Mouse (Mus musculus) cerebellum, adult 11-12 months (tissue): ENCODE results near the gene Trabd2b.

Experiments used
- DNase-seq: peaks from one replicate; pipeline ENCODE4 v3.0.0; 2022

Trabd2b gene

DNA sequence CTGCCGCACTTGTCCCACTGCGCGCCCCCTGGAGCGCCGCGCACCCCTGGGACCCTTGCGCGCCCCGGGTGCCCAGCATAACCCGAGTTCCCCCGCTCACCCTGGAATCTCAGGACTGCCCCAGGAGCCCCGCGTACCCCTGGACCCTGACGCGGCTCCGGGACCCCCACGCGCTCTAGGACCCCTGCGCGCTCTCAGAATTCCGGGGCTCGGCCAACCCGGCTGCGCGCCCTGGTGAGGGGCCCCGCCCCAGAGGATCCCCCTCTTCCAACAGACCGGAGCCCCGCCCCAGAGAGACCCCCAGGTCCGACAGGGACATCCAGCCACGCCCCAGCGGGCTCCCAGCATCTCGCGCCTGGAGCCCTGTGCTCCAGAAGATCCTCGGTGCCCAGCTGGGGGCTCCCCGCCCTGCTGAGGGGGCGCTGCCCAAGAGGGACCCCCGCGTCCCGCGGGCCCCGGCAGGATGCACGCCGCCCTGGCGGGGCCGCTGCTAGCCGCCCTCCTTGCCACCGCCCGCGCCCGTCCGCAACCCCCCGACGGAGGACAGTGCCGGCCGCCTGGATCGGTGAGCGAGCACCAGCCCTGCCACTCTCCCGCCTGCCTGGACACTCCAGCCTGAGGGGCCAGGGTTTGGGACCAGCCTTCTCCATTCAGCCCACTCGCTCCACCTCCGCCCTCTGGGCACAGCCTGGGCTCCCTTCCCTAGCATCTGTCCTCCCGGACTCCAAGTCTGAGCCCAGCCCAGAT, at the start of gene Trabd2b:
Gene Trabd2b (plus strand): TSS at position 370 of the 747 bp plus-strand sequence.
- DNase-seq: no peak

DNA sequence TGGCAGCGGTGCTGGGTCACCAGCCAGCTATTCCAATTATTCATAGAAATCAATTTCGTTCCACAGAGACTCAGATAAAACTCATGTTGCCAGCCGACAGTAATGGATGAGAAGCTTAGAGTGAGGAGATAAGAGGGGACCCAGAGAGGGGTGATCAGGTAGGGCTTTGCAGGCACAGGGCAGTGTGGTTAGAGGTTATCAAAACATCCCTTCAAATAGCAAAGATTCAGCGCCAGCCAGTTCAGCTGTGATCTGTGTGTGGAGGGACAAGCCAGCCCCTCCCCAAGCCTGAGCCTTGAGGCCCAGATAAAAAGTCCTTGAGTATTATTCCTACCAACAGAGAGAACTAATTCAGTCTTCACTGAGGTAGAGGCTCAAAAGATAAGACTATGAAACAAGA, 49.1 kb upstream of the Trabd2b start:
- DNase-seq: no peak

DNA sequence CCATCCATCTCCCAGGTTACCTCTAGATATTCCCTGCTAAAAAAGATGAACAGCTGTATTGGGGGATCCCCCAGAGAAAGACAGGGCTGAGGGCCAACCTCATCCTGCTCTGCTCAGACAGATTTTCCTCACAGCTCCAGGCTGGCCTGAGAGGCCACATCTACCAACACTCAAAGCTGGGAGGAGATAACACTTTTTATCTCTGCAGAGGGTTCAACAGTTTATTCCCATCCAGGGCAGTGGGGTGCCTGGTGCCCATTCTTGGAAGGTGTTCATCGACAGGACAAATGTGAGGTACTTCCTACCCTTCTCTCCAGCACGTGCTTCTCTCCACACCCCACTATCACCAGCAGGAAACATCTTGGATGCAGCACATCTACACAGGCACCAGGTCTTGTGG, 47.6 kb upstream of the Trabd2b start:
- no peak for DNase-seq

DNA sequence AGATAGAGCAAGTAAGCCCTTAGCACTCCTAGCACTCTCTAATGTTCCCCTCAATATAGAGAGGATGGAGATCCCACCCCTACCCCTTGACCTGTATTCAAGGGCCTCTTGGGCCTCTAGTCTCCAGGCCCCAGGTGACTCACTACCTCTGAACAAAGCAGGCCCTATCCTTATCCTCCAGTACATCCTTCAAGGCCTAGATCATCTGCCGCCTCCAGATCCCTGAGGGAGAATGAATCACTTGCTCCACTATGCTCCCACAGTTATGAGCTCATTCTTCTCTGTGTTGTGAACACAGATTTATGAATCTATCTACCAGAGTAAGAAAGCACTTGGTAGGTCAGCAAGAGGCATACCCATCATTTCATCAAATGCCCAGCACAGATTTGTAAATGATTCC, 46.7 kb upstream of the Trabd2b start:
- DNase-seq: no peak

DNA sequence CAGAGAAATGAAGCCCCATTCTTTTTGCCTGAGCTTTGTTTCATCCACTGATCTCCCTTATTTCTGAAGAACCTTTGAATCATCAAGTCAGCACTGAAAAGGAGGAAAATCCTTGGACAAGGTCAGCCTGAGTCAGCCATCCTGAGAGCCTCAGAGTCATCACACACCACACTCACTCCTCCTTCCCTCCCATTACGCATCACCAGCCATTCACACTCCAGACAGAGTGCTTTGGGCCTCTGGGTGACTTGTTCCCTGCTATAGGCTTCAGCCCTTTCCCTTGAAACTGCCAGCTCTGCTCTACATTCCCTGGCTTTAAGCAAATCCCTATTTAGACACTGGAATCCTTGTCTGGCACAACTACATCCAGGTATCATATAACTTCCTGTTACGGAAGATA, 45.2 kb upstream of the Trabd2b start:
- no peak for DNase-seq

DNA sequence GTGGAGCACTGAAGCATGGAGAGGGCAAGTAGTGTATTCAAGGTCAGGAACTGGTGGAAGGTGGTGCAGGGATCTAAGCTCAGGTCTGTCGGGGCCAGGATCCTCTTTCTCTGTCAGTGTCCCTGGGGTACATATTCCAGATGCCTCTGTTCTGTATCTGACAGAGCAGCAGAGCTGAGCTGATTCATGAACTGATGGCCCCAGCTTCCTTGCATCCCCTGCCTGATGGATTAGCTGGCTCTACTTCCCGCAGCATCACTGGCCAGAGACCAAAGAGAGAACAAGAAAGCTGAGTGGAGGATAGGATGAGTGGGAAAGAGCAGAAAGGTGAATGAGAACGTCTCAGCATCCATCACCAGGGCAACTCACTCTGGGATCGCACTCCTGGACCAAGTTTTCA, 41.5 kb upstream of the Trabd2b start:
- no peak for DNase-seq

DNA sequence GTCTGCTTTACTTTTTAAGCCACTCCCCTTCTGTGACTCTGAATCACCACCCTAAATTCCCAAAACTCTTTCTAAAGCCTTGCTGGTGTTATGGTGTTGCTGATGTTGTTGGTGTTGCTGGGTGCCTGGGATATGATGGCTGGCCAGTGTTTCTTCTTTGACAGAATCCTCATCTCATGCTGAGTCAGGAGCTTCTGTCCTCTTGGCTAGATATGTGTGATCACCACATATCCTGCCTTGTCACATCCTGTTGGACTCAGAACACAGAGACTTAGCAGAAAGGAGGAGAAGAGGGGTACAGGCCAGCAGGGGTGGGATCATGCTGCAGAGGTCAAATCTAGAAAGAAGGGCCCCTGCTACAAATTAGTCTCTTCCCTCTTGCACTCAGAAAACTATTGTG, 40.9 kb upstream of the Trabd2b start:
- DNase-seq: no peak

DNA sequence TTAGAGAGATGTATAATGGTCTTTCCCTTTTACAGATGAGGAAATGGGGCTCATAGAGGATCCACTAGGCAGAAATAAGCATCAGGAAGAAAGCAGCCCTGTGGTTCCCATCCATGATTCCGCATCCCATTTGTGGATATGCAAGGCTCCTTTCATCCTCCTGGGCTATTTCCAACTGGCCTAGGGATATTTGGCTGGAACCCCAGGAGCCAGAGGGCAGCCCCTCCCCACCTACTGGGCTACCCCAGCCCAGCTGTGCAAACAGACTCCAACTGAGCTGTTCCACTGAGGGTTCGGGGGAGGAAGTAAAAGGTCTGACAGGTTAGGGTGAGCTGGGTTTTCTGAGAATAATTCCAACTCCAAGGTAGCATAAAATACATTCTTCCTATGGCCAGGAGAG, 39.5 kb upstream of the Trabd2b start:
- no peak for DNase-seq

DNA sequence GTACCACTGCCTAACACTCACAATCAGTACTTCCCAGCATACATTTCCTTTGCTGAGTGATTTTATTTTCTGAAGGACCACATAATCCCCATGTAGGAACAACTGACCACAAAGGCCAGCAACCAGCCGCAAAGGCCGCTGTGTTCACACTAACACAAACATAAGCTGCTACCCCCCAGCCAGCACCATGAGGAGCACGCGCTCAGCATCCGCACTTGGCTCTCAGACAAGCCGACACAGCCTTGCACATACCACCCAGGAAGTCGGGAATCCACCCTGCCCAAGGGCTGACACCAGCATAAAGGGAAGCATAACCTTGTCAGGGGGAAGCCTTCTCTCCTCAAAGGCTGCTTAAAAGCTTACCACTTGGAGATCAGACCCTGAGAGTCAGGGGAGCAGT, 38.7 kb upstream of the Trabd2b start:
- DNase-seq: no peak

DNA sequence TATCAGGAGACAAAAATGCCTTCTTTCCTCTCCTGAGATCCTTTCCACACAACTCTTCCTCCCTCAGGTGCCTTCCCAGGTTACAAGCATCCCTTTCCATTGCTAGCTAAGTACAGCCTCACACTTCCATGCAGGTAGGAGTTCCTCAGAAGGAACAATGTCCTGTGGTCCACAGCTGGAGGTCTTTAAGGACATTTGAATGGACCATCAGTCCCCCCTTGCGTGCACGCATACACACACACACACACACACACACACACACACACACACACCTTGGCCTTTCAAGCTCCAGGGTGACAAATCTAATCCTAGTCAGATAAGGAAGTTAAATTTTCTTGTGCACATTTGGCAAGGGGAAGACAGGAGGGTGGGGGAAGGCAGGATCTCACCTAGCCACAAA, 36.9 kb upstream of the Trabd2b start:
- no peak for DNase-seq

DNA sequence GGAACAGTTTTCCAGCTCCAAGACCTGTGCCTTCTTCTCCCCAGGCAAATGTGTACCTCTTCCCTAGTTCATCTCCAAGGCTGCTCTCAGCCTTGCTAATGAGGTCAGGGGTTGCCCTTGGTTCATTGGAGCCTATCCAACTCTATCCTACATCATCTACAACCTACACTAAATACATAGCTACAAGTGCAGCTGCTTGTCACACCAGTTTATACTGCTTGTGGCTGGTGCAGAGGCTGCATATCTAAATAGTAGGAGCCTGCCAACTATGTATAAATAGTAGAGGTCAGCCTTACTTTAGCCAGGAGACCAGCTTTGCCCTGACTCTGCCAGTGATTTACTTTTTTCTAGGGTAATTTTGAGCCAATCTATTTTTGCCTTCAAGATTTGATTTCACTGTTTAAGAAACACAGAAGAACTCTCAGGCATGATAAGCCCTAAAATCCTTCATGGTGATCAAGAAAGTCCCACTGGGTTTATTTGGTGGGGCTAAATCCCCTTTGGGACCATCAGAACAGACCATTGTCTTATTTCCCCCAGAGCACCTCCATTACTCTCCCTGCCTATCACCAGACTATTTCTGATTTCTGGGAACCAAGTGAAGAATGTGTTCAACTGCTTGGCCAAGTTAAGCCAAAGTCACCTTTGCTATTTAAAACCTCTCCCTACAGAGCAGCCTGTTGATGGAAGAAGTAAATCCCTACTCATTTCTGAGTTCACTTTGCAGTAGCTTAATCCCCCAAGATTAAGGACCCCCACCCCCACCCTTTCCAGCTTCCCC, 35.4 kb upstream of the Trabd2b start:
- DNase-seq: no peak

DNA sequence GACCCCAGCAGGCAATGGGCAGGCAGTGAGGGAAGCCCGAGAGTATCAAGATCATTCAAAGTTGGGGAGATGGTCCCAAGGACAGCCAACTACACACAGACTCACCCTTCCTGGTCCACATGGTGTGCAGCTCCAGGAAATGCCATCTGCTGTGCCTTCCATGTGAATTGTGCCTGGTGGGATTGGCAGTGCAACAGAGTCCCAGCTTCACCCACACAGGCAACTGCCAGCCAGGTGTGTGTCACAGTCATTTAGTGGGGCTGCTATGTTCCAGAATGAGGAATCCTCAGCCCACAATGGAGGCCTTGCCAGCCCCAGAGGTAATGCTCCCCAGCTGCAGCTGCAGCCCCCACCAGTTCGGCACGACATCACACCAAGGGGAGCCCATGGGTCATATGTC, 33.8 kb upstream of the Trabd2b start:
- DNase-seq: no peak

DNA sequence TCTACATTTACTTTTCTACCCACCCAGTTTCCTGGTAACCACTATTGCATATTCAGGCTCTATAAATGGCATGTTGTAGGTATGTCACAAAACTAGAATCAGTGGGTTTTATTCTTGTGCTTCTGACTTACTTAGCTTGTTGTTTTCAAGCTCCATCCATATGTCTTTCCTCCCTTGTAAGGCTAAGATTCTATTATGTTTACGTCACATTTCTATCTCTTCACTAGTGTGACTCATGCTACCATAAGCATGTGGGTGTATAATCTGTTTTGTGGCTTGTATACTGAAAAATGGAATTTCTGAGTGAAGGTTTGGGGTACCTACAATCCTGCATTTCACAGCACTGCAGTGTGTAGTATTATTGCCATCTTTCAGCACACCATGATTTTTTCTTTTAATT, 32.2 kb upstream of the Trabd2b start:
- DNase-seq: no peak

DNA sequence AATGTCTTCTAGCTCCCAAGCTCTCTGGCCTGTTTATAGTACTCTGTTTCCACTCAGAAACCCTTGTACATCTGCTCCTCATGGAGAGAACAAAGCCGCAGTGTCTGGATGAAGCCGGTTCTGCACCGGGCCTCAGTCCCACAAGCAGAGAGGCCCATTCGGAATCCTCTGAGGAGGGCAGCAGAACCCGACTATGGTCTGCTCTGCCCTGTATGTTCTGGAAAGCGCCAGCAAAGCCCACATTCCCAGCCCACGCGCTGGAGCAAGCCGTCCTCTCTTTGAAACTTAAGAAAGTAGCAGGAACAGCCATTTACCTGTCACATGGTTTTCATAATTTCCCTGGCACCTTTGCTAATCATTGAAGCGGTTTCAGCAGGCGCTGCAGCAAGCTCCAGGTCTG, 29.0 kb upstream of the Trabd2b start:
- no peak for DNase-seq

DNA sequence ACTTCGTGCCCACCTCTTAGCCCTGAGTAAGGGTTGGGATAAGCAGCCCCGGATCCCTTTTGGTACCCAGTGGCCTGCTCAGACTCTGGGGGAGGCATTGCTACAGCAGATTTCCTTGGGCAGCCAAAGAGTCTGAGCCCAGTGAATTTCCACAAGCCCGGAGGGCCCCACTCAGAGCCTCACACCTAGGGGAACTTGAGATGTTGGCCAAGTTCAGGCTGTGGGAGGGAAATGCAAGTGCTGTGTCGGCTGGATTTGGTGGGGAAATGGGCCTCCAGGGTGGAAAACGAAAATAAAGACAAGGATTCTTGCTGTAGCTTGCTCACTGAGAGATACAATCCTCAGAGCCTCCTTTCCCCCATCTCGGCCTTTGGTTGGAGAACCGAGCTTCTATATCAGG, 28.0 kb upstream of the Trabd2b start:
- no peak for DNase-seq

DNA sequence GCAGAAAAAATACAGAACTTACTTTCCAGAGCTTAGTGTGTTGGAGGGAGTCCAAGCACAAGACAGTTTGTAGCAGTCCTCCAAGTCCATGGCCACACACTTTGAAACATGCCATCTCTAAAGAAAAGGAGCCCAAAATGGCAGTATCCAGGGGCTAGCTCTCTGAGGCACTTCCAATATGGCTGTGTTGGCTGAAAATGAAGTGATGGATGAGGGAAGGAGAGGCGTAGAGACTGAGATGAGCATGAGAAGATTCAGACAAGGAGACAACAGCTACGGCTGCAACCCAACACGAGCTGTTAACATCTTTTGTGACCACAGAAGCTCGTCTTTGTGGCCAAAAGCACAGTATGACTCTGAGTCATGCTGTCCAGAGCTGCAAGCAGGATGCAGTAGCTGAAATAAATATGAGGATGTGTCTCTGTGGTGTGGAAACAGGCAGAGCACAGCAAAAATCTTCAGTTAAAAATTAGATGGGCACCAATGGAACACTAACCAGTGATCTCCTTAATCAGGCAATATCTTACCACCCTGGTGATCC, 27.0 kb upstream of the Trabd2b start:
- DNase-seq: no peak

DNA sequence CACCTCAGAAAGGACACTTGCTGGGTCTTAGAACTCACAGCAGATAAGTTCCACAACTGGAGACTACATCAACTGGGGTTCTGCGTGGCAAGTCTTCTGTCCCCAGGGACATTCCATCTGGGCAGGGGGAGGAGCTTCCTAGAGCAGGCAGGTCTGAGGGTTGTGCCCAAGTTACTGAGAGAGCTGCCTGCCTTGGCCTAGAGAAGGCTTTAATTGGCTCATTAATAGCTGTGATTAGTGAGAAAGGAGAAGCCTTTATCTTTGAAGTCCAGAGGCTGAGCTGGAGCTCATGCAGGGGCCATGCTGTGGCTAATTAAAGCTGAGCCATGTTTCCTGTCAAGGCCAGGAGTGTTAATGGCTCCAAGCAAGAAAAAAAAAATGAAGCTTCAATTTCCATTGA, 23.9 kb upstream of the Trabd2b start:
- DNase-seq: no peak

DNA sequence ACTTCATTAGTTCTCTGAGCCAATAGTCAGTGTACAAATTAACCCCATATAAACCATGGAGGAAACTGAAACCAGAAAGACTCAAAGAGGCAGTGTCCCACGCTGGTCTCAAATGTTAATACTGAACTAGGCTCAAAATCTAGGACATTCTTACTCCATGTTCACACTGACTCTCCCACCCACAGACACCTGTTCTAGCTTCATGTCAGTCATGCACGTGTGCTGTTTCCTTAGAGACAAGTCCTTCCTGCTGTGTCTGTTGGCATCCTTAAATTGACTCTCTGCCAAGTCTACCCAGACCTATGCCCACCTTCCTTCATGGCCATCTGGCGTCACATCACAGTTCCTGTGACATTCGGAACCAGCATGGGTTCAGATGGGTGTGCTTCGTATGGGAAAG, 21.3 kb upstream of the Trabd2b start:
- no peak for DNase-seq

DNA sequence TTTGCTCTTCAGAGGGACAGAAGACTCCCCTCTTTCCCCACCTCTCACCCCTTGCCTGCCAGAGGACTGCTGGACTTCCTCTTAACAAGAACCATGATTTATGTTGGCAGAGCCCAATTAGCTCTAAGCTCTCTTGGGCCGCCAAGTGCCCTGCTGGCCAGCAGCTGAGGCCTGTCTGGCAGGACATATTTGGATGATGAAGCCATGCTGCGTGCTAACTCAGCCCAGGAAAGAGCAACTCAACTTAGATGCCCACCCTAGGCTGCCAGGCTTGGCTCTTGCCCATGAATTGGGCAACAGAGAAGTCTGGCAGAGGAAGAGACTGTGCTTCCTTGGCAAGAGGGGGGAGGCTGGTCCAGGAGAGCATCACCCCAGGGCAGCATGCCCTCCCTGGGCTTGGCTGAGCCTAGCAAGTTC, 20.1 kb upstream of the Trabd2b start:
- DNase-seq: peak; percentile 80

DNA sequence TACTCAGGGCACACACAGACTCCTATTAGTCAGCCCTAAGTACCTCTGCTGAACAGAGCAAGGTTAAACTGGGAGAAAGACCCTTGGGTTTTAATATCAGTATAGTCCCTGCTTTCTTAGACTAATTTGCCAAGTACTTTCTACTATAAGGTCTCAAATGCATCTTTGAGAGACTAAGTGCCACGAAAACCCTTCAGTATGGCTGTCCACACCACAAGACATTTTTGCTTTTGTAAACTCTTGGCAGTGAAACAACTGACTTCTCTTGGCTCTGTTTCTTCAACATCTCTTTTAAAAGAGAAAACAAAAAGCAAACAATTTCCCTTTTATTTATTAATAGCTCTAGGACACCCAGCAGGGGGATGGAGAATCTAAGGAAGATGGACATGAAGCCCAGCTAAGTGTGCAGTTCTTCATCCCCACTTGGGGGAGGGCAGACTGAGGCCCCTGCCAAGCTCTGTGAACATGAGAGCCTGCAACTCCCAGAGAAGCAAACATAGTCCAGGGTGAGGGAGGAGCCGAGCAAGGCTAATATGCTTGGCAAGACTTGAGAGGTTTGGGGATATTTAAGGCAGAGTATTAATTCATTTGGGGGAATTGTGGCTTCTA, 18.9 kb upstream of the Trabd2b start:
- DNase-seq: no peak

DNA sequence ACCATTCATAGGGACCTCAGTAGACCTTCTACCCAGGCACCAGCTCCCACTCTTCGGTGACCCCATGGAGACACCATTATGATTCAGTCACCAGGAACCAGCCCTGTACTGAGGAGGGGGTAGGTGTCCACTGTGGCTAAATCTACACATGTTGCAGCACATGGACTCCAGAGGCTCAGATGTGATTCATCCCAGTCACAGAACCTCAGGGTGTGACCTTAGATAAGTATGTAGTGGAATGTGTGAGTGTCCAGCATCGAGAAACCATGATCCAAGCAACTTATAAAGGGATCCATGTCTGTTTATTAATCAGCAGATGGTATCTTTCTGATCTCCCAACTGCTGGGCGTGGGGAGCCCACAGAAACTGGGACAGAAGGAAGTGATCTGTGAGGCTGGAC, 18.2 kb upstream of the Trabd2b start:
- no peak for DNase-seq

DNA sequence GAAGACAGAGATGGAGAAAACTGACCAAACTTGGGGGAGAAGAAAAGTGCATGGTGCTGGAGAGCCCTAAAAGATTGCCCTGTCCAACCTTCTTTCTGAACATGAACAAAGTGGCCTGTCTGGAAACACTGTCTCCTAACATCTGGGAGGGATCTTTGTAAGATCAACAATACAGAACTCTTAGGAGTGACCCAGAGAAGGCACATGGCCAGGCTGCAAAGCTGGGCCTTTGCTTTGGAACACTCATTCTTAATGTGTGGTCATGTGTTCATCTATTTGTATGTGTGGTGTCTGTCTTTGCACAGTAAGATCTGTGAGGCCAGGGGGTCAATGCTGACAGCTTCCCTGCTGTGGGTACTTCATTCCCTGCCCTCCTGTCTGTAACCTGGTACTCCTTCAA, 16.9 kb upstream of the Trabd2b start:
- DNase-seq: no peak

DNA sequence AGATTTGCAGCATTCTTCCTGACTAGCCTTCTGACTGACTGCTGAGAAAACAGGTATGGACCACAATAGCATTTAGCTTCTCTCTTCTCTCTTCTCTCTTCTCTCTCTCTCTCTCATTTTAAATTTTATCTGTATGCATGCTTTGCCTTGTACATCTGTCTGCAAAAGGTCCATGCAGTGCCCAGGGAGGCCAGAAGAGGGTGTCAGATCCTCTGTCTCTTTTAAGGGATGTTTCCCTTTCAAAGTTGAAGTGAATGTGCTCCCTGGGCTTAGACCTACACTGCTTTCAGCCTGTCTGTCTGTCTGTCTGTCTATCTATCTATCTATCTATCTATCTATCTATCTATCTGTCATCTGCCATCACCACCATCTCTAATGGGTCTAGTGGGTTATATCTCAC, 8.9 kb upstream of the Trabd2b start:
- no peak for DNase-seq

DNA sequence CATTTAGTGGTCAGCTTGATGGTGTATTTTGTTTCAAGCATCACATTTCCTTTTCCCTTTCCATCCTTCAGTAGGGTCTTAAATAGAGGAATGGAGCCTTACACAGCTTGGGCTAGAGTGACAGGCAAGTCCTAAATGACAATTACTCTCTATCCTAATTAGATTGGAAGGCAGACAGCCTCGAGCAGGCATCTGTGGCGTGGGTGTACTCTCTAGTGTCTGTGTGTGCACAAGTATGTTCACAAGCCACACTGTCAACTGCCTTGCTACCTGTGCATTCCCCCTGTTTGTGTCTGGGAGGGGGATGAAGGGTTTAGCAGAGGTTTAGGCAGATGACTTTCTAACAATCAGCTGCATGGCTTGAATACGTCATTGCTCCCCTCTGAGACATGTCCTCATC, 6.7 kb upstream of the Trabd2b start:
- no peak for DNase-seq
